Mouse (Mus musculus): ENCODE results near the gene Styk1.

Styk1 gene

GRCm38 (mm10) chr6:131369866-131370616 is 16.6 kb upstream of the Styk1 start:
- no peak for DNase-seq (ENCODE audit: low read depth, low spot score)

DNA sequence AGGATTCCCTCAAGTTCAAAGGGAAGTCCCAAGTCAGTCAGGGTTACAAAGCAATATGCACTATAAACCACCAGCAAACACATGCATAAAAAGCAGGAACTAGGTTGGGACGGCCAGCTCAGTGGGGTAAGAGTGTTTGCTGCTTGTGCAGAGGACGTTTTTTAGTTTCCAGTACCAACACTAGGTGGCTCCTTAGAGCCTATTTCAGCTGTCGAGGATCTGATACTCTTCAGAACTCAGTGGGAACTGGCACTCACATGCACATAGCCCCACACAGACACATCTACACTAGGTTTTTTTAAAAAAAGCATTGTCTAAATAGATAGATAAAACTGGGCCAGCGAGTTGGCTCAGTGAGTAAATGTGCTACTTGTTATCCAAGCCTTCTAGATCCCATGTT is 13.7 kb upstream of the Styk1 start:
- DNase-seq (ENCODE audit: low read depth, low spot score) = no peak

DNA sequence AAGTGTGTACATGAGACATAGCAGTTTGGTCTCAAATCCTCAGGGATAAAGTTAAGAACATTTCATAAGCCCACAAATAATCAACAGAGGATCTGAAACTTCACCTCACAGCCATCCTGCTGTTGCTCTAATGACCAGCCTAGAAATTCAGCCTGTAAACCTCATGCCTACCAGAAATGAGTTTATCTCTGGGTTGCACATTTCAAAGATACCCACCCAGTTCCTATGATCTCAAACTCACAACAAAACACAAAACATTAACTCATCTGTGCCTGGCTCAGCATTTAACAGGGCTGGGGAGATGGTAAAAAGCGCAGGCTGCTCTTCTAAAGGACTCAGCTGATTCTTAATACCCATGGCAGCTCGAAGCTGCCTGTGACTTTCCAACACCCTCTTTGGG is 11.0 kb upstream of the Styk1 start:
- no peak for DNase-seq (ENCODE audit: low read depth, low spot score)

DNA sequence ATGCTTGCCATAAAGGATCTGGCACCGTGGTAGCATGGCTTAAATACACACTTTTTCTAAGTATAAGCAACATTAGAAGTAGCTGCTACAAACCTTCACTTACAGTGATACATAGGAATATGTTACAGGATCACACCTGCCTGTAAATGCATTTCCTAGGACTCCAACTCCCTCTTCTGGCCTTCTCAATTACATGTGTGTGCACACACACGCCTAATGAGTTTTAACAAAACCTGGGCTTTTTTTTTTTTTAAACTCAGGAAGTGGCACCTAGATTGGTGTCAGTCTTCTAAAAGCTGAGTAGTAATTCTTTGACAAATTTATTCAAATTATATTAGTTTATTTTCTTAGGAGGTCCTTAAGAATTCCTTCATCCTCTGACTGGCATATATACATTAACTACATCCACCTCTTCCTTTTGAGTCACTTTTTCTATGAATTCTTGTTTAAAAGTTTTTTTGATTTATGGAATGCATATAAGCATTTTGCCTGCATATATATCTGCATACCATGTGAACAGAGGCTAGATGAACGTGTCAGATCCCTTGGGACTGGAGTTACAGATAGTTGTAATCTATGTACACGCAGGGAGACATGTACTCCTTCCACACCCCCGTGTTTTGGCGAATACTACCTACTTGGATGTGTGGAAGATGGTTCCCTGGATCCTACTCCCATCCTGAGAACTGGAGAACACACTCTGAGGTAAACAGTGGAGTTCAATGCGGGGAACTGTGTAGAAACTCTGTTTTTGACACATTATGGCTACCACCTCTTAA is 9.8 kb upstream of the Styk1 start:
- DNase-seq (ENCODE audit: low read depth, low spot score) = no peak

- peak; percentile 61 for DNase-seq (ENCODE audit: low read depth, low spot score)
These were observed 7.3 kb upstream of the Styk1 start for GRCm38 (mm10) chr6:131360693-131361092.

DNA sequence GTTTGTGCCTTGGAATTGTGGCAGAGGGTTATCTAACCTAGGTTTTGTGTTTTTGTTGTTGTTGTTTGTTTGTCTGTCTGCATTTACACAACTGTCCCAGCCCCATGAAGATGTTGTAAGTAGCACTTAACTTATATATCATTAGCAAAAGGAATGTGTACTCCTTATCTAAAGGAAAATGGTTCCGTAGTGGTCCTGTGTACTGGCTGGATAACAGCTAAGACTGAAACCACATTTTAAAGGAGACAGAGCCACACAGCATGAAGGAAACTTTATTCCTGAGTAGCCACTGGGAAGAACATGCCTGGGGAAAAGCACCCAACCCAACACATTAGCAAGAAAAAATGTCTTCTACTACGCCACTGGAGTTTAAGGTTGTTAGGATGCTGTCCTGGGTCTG is 6.1 kb upstream of the Styk1 start:
- no peak for DNase-seq (ENCODE audit: low read depth, low spot score)

DNA sequence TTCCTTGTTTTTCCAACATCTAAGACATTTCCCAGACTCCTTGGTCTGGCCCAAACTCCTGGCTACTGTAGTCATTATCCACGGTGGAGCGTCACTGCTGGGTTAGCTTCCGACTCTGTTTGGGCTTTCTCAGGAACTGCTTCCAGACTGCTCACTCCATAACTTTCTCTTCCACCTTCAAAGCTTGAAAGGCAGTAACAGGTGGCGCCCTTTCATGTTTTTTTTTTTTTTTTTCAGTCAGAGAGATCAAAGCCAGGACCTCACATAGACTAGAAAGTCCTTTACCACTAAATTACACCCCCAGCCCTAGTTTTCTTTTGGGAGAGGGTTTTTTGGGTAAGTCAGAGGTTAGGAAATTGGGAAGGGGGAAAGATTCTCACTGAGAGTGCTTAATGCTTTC is 1.5 kb upstream of the Styk1 start:
- DNase-seq (ENCODE audit: low read depth, low spot score) = no peak

GRCm38 (mm10) chr6:131347026-131347425 is 6.4 kb downstream of the Styk1 start:
- no peak for DNase-seq (ENCODE audit: low read depth, low spot score)

DNA sequence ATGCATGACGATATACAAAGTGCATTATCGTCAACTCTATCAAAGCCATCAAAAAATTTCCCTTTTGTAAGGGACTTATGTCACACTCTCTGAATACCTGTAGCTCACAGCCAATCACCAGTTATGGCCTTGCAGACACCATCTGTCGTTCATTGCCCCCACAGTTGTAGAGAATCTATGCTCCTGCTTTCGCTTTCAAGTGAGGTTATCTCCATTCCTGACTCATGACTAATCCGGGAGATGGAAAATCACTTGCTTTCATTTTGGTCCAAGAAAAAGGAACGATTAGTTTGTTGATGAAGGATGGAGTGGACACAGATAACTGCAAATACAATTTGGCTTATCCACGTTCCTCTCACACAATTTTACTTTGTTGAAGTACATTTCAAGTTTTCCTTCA is 9.1 kb downstream of the Styk1 start:
- no peak for DNase-seq (ENCODE audit: low read depth, low spot score)

DNA sequence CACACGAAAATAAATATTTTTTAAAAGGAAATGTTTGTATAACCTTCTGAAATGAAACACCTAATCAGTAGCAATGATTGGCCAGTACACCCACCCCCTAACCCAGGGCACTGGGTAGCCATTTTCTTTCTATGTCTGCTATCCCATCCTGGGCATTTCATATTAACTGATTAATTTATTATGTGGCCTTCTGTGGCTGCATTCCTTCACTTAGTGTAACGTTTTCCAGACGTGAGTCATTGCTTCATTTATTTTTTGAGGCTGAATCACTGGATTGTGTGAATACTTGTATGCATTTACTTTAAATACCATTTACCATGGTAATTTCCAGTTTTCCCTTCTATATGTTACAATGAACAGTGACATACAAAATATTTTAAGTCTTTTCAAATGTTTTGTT is 13.3 kb downstream of the Styk1 start:
- no peak for DNase-seq (ENCODE audit: low read depth, low spot score)

DNA sequence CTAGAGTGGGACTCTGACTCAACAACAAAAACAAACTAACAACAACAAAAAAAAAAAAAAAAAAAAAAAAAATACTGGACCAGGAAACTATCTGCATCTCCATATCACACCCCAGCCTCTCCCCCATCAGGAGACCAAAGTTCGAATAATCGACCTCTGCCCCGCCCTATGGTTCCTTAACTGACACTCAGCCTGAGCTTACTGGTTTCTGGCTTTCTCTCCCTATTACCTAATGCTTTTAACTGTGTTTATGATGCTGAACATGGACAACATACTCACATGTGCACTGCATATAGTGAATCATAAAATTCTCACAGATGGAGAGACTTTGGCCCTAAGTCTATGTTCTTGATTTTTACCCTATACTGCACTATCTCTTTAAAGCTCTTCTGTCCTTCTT is 14.1 kb downstream of the Styk1 start:
- DNase-seq (ENCODE audit: low read depth, low spot score) = no peak

GRCm38 (mm10) chr6:131338787-131339186 is 14.6 kb downstream of the Styk1 start:
- DNase-seq (ENCODE audit: low read depth, low spot score) = no peak

GRCm38 (mm10) chr6:131327076-131327475 is 26.3 kb downstream of the Styk1 start:
- DNase-seq (ENCODE audit: low read depth, low spot score) = no peak

GRCm38 (mm10) chr6:131321854-131322639 is 31.4 kb downstream of the Styk1 start:
- no peak for DNase-seq (ENCODE audit: low read depth, low spot score)

- no peak for DNase-seq (ENCODE audit: low read depth, low spot score)
These were observed 37.0 kb downstream of the Styk1 start for GRCm38 (mm10) chr6:131316155-131317101.

GRCm38 (mm10) chr6:131308031-131308430 is 45.4 kb downstream of the Styk1 start:
- no peak for DNase-seq (ENCODE audit: low read depth, low spot score)

DNA sequence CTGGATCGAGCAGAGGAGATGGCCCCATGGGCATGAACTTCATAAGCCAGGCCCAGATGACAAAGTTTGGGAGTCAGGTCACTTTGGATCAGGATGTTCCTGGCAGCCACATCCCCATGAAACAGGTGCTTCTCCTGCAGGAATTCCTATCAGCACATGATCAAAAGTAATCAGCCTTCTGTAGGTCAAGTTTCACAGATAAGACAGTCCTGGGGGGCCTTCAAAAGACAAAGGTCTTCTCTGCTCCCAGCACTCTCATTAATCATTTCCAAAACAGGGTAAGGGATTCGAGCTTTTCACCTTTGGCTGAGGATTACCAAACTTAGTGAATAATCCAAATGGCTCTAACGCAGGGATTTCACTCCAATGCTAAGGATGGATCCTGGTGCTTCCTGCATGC is 48.6 kb downstream of the Styk1 start:
- no peak for DNase-seq (ENCODE audit: low read depth, low spot score)

DNA sequence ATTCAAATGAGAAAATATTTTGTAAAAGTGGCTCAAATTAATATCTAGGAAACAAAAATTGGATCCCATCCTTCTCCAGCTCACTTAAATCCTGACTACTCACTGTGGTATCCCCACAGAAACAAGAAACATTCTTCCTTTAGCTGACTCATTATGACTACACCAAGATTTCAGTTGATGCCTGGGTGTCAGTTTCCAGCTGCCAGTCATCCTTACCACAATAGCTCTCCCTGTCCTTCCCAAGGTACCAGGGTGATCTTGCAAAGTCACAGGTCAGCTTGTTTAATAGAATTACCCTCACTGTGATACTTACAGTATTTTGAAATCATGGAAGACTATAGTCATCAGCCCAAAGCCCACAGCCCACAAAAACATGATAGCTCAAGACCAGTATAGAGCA is 54.9 kb downstream of the Styk1 start:
- no peak for DNase-seq (ENCODE audit: low read depth, low spot score)

GRCm38 (mm10) chr6:131294435-131295112 is 58.8 kb downstream of the Styk1 start:
- no peak for DNase-seq (ENCODE audit: low read depth, low spot score)

GRCm38 (mm10) chr6:131293916-131294315 is 59.5 kb downstream of the Styk1 start:
- DNase-seq (ENCODE audit: low read depth, low spot score) = no peak
